23 mouse cellular contexts compared by ENCODE assay signal in the genomic region with DNA sequence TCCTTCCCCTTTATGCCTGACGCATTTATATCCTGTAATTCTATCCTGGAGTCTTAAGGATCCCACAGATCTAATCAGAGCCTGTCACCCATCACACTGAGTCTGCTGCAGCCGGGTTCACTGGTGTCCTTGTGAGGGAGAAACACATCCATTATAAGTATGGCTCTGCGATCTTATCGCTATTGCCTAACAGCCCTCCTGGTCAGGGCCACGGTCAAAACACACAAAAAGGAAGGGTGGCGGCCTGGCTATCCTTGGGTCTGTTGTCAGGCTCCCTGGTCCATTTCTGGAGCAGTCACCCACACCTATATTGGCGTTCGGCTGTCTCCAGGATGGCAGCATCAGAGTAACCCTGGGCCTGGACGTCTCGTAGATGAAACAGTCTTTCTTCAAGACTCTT. TPM values are rescaled to one million over a fixed set of nuclear protein-coding genes. Genes with fewer than 3 reads are reported as not detected.
"Had no signal": no experiment of that assay in that cellular context is flagged by ENCODE, and none has a peak within 500 bp of the region (broad histone marks: within the 10 kb centered on the region; RNA-seq: fewer than 3 reads in every experiment).

No protein-coding gene starts in this region.

- DNase-seq: gastrocnemius, postnatal 25 days; heart, adult 18-20 months; heart, postnatal 14 days; heart, postnatal 36 days; kidney, adult 11 months; kidney, adult 2 months; kidney, adult 9 months; kidney, postnatal 4 days; layer of hippocampus, postnatal 36 days; left cerebral cortex, postnatal 4 days had no signal

- H3K27ac ChIP-seq: heart, embryonic 13.5 days; heart, embryonic 15.5 days; hindbrain, embryonic 13.5 days; hindbrain, embryonic 15.5 days; hindbrain, postnatal 0 days; kidney, embryonic 15.5 days; kidney, postnatal 0 days; layer of hippocampus, adult 2 months; limb, embryonic 13.5 days; limb, embryonic 15.5 days; liver, embryonic 12.5 days; liver, embryonic 14.5 days had no signal

- H3K4me3 ChIP-seq: heart, embryonic 13.5 days; heart, embryonic 15.5 days; hindbrain, embryonic 13.5 days; hindbrain, embryonic 15.5 days; kidney, embryonic 15.5 days; layer of hippocampus, adult 2 months; limb, embryonic 13.5 days; limb, embryonic 15.5 days; liver, embryonic 12.5 days had no signal

RNA-seq across cellular contexts. Expression of a gene that starts 48.6 kb away (rescaled TPM):
- total RNA-seq: granulocyte monocyte progenitor cell, adult 5-6 weeks had no signal
